In the genomic region with DNA sequence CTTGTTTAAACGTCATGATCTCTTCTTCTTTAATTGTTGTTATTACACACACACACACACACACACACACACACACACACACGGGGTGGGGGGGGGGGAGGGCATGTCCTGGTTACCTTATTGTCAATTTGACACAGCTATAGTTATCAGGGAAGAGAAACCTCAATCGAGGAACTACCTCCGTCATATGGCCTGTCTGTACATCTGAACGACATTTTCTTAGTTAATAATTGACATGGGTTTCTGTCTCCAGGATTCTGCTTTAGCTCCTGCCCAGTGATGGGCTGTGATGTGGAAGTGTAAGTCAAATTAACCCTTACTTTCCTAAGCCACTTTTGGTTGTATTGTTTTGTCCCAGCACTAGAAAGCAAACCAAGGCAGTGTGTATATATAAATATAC, we compare ENCODE assay signal across 17 mouse cellular contexts.
"Had no signal": no experiment of that assay in that cellular context is flagged by ENCODE, and none has a peak within 500 bp of the region (broad histone marks: within the 10 kb centered on the region; RNA-seq: fewer than 3 reads in every experiment).

No protein-coding gene starts in this region.

- H3K9ac ChIP-seq: liver, embryonic 15.5 days; liver, postnatal 0 days; lung, embryonic 15.5 days; midbrain, embryonic 13.5 days; midbrain, embryonic 15.5 days; neural tube, embryonic 12.5 days had no signal

- H3K27me3 ChIP-seq: liver, embryonic 15.5 days; lung, embryonic 15.5 days; megakaryocyte, embryonic 14.5 days; midbrain, embryonic 13.5 days; midbrain, embryonic 15.5 days; neural tube, embryonic 12.5 days had no signal

- H3K4me3 ChIP-seq: liver, embryonic 15.5 days; lung, embryonic 15.5 days; megakaryocyte, embryonic 14.5 days; midbrain, embryonic 13.5 days; midbrain, embryonic 15.5 days; neural tube, embryonic 12.5 days had no signal

- DNase-seq: liver, postnatal 0 days; lung, adult 2 months; lung, postnatal 14 days; lung, postnatal 36 days; right cerebral cortex, postnatal 14 days; thymus, adult 2 months; thymus, postnatal 25 days; thymus, postnatal 4 days had no signal

- H3K4me1 ChIP-seq: liver, embryonic 15.5 days; lung, embryonic 15.5 days; megakaryocyte, embryonic 14.5 days; midbrain, embryonic 13.5 days; midbrain, embryonic 15.5 days; neural tube, embryonic 12.5 days had no signal

- H3K36me3 ChIP-seq: liver, embryonic 15.5 days; lung, embryonic 15.5 days; midbrain, embryonic 13.5 days; midbrain, embryonic 15.5 days; neural tube, embryonic 12.5 days had no signal

- H3K4me2 ChIP-seq: liver, embryonic 15.5 days; lung, embryonic 15.5 days; midbrain, embryonic 11.5 days; midbrain, embryonic 13.5 days; midbrain, embryonic 15.5 days; neural tube, embryonic 12.5 days had no signal

- H3K27ac ChIP-seq: liver, embryonic 15.5 days; lung, embryonic 15.5 days; macrophage; midbrain, embryonic 13.5 days; midbrain, embryonic 15.5 days; neural tube, embryonic 12.5 days had no signal

- H3K9me3 ChIP-seq: liver, embryonic 15.5 days; lung, embryonic 15.5 days; midbrain, embryonic 13.5 days; midbrain, embryonic 15.5 days; neural tube, embryonic 12.5 days had no signal

- ATAC-seq: liver, postnatal 0 days; lung, postnatal 0 days; midbrain, embryonic 13.5 days; midbrain, embryonic 15.5 days had no signal
